Mouse (Mus musculus) heart, embryonic 12.5 days (tissue): ENCODE data around the gene Gm28043. TPM values are rescaled to one million over a fixed set of nuclear protein-coding genes. Genes with fewer than 3 reads are reported as not detected.
"Not testable (repeated sequence)": the region's sequence is repeated elsewhere in the genome, so short reads cannot be mapped to it uniquely, and the experiment has no call there.

Source experiments
- ATAC-seq: fragments of 200-750 bp; cut with Nextera tagmentation; 2 replicates; pipeline ENCODE4 v1.8.0; 2017; ENCODE audit warnings: moderate TSS enrichment, moderate library complexity; ENCODE audit not compliant: insufficient number of reproducible peaks, low FRiP score
- H3K27ac ChIP-seq: fragments of 300-500 bp; sonication (generic); 2 replicates; pipeline ENCODE4 v1.5.1; 2016; ENCODE audit warnings: mild to moderate bottlenecking, moderate library complexity; ENCODE audit not compliant: poor library complexity, severe bottlenecking
- H3K27me3 ChIP-seq: fragments of 300-500 bp; sonication (generic); replicated peaks from 2 replicates; pipeline ENCODE4 v1.6.1; 2016; ENCODE audit warnings: mild to moderate bottlenecking, moderate library complexity
- H3K36me3 ChIP-seq: fragments of 300-500 bp; sonication (generic); 2 replicates; pipeline ENCODE4 v1.6.1; 2016; ENCODE audit warnings: mild to moderate bottlenecking, moderate library complexity
- H3K4me1 ChIP-seq: fragments of 300-500 bp; sonication (generic); replicated peaks from 2 replicates; pipeline ENCODE4 v1.6.1; 2016; ENCODE audit warnings: mild to moderate bottlenecking
- H3K4me2 ChIP-seq: fragments of 300-500 bp; sonication (generic); 2 replicates; pipeline ENCODE4 v1.6.1; 2016; ENCODE audit warnings: mild to moderate bottlenecking, moderate library complexity
- H3K4me3 ChIP-seq: fragments of 300-500 bp; sonication (generic); 2 replicates; pipeline ENCODE4 v1.5.1; 2016; ENCODE audit warnings: mild to moderate bottlenecking
- H3K9ac ChIP-seq: fragments of 300-500 bp; sonication (generic); 2 replicates; pipeline ENCODE4 v1.6.1; 2016; ENCODE audit warnings: mild to moderate bottlenecking, moderate library complexity
- H3K9me3 ChIP-seq: fragments of 300-500 bp; sonication (generic); replicated peaks from 2 replicates; pipeline ENCODE4 v1.6.1; 2016; ENCODE audit warnings: mild to moderate bottlenecking, moderate library complexity
- WGBS: fragments of 180-500 bp; shearing (Covaris S2); methylation state at CpG from one replicate; pipeline ENCODE4 v1.1.7; 2016; 5-methylcytosine and 5-hydroxymethylcytosine counted together
- polyA plus RNA-seq: library from polyadenylated mRNA; unstranded; fragments of >200 nt; fragmentation: Nextera tagmentation; extraction: Ambion mirVana; gene quantifications from 2 replicates; pipeline ENCODE4 v1.2.1, GENCODE M21; 2016

Gm28043 gene
- polyA plus RNA-seq, 1 experiment from 2014 or later = 2.1 TPM

DNA sequence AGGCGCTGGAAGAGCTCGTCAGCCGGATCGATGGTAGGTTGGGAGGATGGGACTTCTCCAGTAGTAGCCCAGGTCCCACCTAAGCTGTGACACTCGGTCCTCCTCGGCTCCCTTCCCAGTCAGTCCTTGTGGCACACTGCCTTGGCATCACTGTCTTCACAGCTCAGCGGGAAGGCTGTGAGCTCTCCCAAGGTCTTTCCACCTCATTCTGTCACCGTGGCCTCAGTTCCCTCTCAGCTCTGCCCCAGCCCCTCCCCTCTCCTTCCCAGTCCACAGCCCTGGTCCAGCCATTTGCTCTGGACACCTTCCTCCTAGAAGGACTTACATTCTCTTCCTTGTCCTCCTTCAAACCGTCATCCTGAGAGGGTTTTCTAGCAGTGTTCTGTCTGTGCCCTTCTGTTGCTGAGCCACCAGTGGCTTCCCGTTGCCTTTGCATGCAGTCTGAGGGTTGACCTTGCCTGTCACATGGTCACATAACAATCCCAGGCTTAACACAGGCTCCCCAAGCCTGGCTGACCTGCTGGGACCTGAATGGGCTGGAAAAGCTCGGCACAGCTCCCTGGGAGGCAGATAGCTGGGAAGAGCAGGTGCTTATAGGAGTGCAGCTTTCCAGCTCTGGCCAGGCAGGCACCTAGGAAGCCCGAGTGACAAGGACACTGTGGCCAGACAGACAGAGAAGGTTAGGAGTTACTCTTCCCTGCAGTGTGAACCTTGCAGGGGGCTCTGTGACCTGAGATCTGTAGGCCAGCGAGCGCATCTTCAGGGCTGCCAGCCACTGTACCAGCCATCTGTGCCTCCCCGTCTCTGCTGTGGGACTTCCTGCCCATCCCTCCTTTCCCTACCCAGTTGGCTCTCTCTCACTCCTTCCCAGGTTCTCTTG, 18.5 kb upstream of the Gm28043 start:
- Histone ChIP-seq H3K4me3 (no peak overlapping the region), H3K27me3 (no peaks in the 10 kb centered on the region), H3K36me3 (peaks cover 68% of the 10 kb centered on the region), H3K27ac (no peak overlapping the region), H3K9me3 (no peaks in the 10 kb centered on the region), H3K4me2 (no peak overlapping the region), H3K4me1 (peaks cover 29% of the 10 kb centered on the region), H3K9ac (0 out of 2 replicates have a peak overlapping the region, but pooled peaks have one; percentile 1)
- 75% methylated on average over 15 of the region's 15 CpGs for WGBS
- no peak for ATAC-seq

DNA sequence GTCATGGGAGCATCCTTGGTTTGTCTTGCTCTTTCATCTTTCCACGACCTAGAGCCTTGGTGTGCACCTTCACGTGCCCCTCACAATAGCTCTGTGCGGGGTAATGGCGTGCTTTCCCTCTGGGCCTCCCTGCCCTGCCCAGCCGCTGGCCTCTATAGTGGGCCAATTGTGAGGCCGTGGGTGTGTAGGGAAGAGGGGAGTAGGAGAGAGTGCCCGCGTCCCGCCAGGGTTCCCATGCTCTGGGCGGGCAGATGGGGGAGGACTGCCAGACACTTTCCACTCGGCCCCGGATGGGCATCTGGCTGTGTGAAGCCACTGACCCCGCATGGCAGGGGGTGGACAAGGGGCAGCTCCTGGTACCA, 17.9 kb upstream of the Gm28043 start:
- no peak overlapping the region for H3K9ac ChIP-seq
- no peaks in the 10 kb centered on the region for H3K9me3 ChIP-seq
- H3K27me3 ChIP-seq = no peaks in the 10 kb centered on the region
- H3K4me2 ChIP-seq = no peak overlapping the region
- H3K4me3 ChIP-seq = no peak overlapping the region
- no peak overlapping the region for H3K27ac ChIP-seq
- peaks cover 70% of the 10 kb centered on the region for H3K36me3 ChIP-seq
- peaks cover 35% of the 10 kb centered on the region for H3K4me1 ChIP-seq
- 89% methylated on average over 13 of the region's 13 CpGs for WGBS
- ATAC-seq = no peak

DNA sequence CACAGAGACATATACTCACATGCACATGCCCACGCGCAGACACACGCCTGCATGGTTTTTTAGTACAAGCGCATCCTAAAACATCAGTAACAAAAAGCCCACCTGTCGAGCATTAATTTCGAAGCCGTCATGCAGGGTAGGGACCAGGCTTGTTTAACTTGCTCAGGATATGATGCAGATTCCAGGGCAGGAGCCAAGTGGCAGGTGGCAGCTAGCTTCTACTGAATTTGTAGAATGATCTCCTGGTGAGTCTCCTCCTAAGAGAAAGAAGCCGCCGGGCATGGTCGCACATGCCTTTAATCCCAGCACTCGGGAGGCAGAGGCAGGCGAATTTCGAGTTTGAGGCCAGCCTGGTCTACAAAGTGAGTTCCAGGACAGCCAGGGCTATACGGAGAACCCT, 15.6 kb upstream of the Gm28043 start:
- H3K36me3 ChIP-seq = peaks cover 77% of the 10 kb centered on the region
- WGBS = 89% methylated on average over 14 of the region's 14 CpGs

DNA sequence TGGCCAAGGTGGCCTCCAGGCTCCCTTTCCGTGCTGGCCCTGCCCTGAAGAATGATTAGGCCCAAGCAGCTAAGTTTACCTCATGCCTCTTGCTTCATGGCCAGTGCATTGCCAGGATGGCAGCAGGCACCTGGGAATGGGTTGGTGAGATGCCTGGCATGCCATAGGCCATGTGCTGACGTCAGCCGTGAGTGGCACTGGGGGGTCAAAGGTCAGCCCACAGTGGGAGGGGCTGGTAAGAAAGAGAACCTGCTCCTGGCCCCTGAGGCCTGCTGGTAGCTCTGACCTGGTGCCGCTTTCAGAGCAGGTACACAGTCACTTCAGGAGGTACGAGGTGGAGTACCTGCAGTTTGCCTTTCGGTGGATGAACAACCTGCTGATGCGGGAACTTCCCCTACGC, 15.1 kb upstream of the Gm28043 start:
- no peak overlapping the region for H3K27ac ChIP-seq
- H3K4me1 ChIP-seq = peaks cover 31% of the 10 kb centered on the region
- 88% methylated on average over 8 of the region's 8 CpGs for WGBS
- 0 out of 2 replicates have a peak, but pooled peaks cover 3% of the 10 kb centered on the region for H3K9me3 ChIP-seq
- no peak overlapping the region for H3K4me2 ChIP-seq
- no peak overlapping the region for H3K4me3 ChIP-seq
- H3K27me3 ChIP-seq = no peaks in the 10 kb centered on the region
- H3K36me3 ChIP-seq = peaks cover 75% of the 10 kb centered on the region
- H3K9ac ChIP-seq = no peak overlapping the region
- no peak for ATAC-seq

More for the DNA sequence above, 15.6 kb upstream of the Gm28043 start:
- no peak overlapping the region for H3K4me2 ChIP-seq
- no peak for ATAC-seq
- peaks cover 31% of the 10 kb centered on the region for H3K4me1 ChIP-seq
- no peak overlapping the region for H3K4me3 ChIP-seq
- H3K9me3 ChIP-seq = 0 out of 2 replicates have a peak, but pooled peaks cover 3% of the 10 kb centered on the region
- no peak overlapping the region for H3K9ac ChIP-seq
- H3K27me3 ChIP-seq = no peaks in the 10 kb centered on the region
- H3K27ac ChIP-seq = no peak overlapping the region

DNA sequence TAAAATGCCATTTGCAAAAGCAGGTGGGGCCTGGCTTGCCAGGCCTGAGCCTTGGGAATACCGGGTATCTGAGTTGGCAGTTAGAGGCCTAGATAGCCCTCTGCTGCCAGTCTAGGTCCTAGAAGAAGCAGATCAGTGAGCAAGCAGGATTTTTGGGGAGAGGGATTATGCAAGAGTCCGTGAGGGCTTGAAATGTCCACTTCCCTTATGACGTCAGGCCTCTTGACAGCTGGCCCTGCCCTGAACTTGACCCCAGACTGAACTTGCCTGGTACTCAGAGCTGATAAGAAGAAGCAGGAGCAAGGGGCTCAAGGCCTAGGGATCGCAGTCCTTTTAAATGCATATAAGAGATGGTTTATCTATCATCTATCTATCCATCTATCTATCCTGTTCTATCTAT, 13.3 kb upstream of the Gm28043 start:
- H3K4me3 ChIP-seq = no peak overlapping the region
- peaks cover 74% of the 10 kb centered on the region for H3K36me3 ChIP-seq
- no peak for ATAC-seq
- 36% methylated on average over 4 of the region's 4 CpGs for WGBS
- H3K27me3 ChIP-seq = no peaks in the 10 kb centered on the region
- peak overlapping the region; percentile 24; the same call in 1 of the 2 replicates for H3K9ac ChIP-seq
- 0 out of 2 replicates have a peak, but pooled peaks cover 3% of the 10 kb centered on the region for H3K9me3 ChIP-seq
- no peak overlapping the region for H3K27ac ChIP-seq
- peaks cover 28% of the 10 kb centered on the region for H3K4me1 ChIP-seq
- no peak overlapping the region for H3K4me2 ChIP-seq

- peaks cover 70% of the 10 kb centered on the region for H3K36me3 ChIP-seq
- ATAC-seq = no peak
Observed at GRCm38 (mm10) chr17:29603283-29603682, 11.4 kb upstream of the Gm28043 start.

GRCm38 (mm10) chr17:29613453-29613852, 1.2 kb upstream of the Gm28043 start:
- H3K27me3 ChIP-seq, H3K4me3 ChIP-seq, H3K9ac ChIP-seq, H3K4me2 ChIP-seq, H3K36me3 ChIP-seq, ATAC-seq, H3K27ac ChIP-seq, H3K9me3 ChIP-seq: not testable (repeated sequence)
- H3K4me1 ChIP-seq = peaks cover 36% of the 10 kb centered on the region
- 82% methylated on average over 5 of the region's 5 CpGs for WGBS

More at GRCm38 (mm10) chr17:29603283-29603682, 11.4 kb upstream of the Gm28043 start:
- 0 out of 2 replicates have a peak, but pooled peaks cover 3% of the 10 kb centered on the region for H3K9me3 ChIP-seq
- H3K27ac ChIP-seq = no peak overlapping the region
- 19% methylated on average over 6 of the region's 6 CpGs for WGBS
- no peak overlapping the region for H3K4me3 ChIP-seq
- H3K9ac ChIP-seq = no peak overlapping the region
- H3K27me3 ChIP-seq = no peaks in the 10 kb centered on the region
- no peak overlapping the region for H3K4me2 ChIP-seq
- peaks cover 15% of the 10 kb centered on the region for H3K4me1 ChIP-seq

GRCm38 (mm10) chr17:29615024-29615551, 412 bp downstream of the Gm28043 start:
- Histone ChIP-seq H3K4me1 (peaks cover 36% of the 10 kb centered on the region), H3K4me3 (peak overlapping the region; percentile 91), H3K27ac (peak overlapping the region; percentile 96), H3K27me3 (no peaks in the 10 kb centered on the region), H3K9me3 (no peaks in the 10 kb centered on the region), H3K36me3 (peaks cover 18% of the 10 kb centered on the region), H3K9ac (peak overlapping the region; percentile 96), H3K4me2 (peak overlapping the region; percentile 92)
- ATAC-seq = peak; percentile 69
- under 1% methylated on average over 43 of the region's 43 CpGs for WGBS

- ATAC-seq = no peak
- peak overlapping the region; percentile 92 for H3K4me2 ChIP-seq
- peaks cover 36% of the 10 kb centered on the region for H3K4me1 ChIP-seq
- H3K36me3 ChIP-seq = peaks cover 21% of the 10 kb centered on the region
- H3K27me3 ChIP-seq = no peaks in the 10 kb centered on the region
- H3K4me3 ChIP-seq = peak overlapping the region; percentile 91
- H3K27ac ChIP-seq = 0 out of 2 replicates have a peak overlapping the region, but pooled peaks have one; percentile 96
- WGBS = 9% methylated on average over 4 of the region's 4 CpGs
- peak overlapping the region; percentile 96 for H3K9ac ChIP-seq
- no peaks in the 10 kb centered on the region for H3K9me3 ChIP-seq
Observed at GRCm38 (mm10) chr17:29615616-29616015, 940 bp downstream of the Gm28043 start.

DNA sequence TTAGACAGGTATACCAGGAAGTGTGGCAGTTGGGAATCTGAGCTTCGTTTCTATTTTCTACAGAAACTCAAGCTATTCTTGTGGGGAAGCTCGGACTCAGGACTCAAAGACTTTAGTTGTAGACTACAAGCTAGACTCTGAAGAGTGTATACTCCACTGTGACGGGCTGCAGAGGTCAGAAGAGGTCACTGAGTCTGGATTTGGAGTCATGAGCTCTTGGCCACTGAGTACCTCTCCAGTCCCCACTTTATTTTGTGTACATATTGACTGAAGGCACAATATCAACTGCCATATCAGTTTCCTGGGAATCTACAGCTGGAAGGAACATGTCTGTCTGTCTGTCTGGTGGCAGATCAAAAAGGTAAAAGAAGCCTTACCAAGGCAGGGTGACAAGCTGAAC, 4.6 kb downstream of the Gm28043 start:
- peaks cover 20% of the 10 kb centered on the region for H3K4me1 ChIP-seq
- no peak overlapping the region for H3K4me2 ChIP-seq
- H3K36me3 ChIP-seq = peaks cover 55% of the 10 kb centered on the region
- H3K9me3 ChIP-seq = no peaks in the 10 kb centered on the region
- no peak overlapping the region for H3K27ac ChIP-seq
- ATAC-seq = no peak
- WGBS = 76% methylated on average over 3 of the region's 3 CpGs
- H3K9ac ChIP-seq = no peak overlapping the region
- no peak overlapping the region for H3K4me3 ChIP-seq
- no peaks in the 10 kb centered on the region for H3K27me3 ChIP-seq

- WGBS = 94% methylated on average over 8 of the region's 8 CpGs
- Histone ChIP-seq H3K4me1 (no peaks in the 10 kb centered on the region), H3K27me3 (no peaks in the 10 kb centered on the region), H3K36me3 (peaks cover 94% of the 10 kb centered on the region), H3K4me2 (no peak overlapping the region), H3K4me3 (no peak overlapping the region), H3K27ac (no peak overlapping the region), H3K9me3 (no peaks in the 10 kb centered on the region), H3K9ac (no peak overlapping the region)
- no peak for ATAC-seq
Observed at GRCm38 (mm10) chr17:29623488-29623887, 8.8 kb downstream of the Gm28043 start.
